Mouse (Mus musculus): ENCODE results near the gene Ufc1.

Ufc1 gene

DNA sequence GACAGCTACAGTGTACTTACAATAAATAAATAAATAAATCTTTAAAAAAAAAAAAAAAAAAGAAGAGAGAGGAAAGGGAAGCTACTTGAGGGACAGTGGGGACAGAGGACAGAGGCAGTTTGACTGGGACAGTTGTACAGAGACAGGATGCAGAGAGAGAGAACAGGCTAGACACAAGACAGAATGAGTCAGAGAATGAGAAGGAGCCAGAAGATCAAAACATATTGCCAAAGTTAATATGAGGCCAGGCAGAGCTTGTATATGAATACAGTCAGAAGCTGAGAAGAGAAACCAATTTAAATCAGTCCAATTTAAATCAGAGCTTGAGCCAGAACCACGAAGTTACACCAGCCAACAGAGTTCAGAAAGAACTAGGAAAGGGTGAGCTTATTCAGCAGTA lies 26.5 kb downstream of the Ufc1 start:
- no peak for DNase-seq

DNA sequence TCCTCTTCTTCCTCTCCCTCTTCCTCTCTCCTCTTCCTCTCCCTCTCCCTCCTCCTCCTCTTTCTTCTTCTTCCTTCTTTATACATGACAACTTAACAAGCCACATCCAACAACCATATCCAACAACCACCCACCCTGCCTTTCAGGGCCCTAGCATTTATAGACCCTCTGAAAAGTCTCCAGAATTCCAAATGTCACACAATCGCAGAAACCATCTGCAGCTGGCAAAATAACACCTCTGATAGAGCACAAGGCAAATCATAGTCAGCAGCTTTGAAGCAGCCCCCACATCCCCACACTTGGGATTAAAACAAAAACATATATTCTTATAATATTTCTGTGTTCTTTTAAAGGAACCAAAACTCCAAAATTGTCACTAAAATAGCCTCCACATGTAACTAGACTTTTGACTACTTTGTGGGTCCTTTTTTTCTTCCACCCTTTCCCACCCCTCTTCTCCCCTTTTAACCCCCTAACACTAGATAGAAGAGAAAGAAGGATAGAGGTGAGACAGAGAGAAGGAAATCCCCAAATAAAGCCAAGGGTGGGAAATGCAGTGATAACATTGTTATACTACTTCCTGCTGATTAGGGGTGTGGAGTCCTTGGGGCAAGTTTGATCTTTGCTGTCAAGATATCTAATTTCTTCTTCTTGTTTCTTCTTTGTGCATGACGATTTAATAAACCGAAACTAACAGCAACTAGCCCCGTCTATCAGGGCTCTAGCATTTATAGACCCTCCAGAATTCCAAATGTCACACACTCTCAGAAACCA lies 28.7 kb downstream of the Ufc1 start:
- no peak for DNase-seq

DNA sequence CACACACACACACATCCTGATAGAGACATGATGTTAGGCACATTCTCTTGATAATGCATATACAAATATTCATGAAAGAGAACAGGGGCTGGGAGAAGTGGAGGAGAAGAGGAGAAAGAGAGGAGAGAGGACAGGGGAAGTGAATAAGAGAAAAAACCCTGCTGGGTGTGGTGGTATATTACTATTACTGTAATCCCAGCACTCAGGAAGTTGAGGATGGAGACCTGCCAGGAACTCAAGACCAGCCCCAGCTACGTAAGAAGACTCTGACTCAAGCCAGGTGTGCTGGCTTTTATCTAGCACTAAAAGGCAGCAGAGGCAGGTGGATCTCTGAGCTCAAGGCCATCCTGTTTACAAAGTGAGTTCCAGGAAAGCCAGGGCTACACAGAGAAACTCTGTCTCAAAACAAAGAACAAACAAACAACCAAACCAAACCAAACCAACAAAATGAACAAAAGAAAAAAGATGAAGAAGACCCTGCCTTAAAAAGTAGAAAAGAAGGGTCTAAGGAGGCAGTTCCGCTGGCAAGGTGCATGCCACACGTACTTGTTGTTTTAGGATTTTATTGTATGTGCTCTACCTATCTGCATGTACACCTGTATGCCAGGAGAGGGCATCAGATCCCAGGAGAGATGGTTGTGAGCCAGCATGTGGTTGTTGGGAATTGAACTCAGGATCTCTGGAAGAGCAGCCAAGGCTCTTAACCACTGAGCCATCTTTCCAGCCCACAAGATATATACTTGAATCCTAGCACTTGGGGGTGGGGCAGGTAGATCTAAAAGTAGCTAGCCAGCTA lies 31.0 kb downstream of the Ufc1 start:
- DNase-seq: no peak

DNA sequence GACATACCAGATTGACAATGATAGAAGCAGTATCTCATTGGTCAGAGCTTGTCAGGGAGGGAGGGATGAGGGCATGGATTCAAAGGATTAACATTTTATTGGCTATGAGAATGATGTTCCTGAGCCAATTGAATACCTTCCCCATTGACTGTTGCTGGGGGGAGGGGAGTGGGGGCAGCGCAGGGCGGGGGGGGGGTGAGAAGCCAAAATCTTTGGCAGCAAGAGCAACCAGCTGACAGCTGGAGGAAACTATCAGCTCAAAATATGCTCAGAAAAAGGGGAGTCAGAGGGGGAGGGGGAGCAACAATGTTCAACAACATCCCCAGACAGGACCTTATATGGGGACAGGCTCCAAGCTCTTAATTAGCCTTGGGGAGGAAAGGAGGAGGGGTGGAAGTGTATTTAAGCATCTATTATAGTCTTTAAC lies 31.6 kb downstream of the Ufc1 start:
- no peak for DNase-seq

DNA sequence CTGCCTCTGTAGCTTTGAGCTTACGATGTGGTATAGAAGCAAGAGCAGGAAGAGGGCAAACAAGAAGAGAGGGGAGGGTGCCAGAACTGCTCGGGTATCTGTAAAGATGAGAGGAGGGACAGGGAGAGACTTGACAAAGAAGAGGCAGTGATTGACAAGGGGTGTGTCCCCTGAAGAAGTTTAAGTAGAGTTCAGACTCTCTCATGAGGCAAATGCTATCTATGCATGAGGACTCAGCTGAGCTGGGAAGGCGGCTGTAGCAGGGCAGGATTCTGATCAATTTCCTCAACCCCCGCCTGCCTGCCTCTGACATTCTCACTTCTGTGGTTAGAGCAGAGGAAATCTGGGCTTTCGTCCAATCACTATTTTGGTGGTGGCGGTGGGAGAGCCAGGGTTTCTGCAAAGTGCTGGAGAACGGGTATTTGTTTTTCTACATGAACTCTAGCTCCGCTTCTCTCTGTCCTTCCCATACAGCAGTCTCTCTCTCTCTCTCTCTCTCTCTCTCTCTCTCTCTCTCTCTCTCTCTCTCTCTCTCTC lies 32.2 kb downstream of the Ufc1 start:
- DNase-seq: peak; percentile 16

DNA sequence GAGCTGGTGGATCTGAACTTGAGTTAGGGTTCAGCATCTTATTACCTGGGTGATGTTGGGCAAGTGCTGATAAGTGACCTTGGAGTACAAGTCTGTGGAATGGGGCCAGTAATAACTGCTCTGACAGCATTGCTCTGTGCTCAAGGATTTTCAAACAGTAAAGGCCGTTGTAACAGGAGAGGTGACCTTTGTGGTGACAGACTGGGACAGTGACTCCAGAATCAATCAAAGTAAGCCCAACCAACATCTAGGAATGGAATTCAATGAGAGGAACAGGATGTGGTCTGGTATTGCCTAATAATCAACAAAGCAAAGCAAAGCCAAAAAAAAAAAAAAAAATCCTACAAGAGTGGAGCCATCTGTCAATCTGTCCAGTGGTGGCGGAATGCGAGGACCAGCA lies 34.5 kb downstream of the Ufc1 start:
- no peak for DNase-seq

DNA sequence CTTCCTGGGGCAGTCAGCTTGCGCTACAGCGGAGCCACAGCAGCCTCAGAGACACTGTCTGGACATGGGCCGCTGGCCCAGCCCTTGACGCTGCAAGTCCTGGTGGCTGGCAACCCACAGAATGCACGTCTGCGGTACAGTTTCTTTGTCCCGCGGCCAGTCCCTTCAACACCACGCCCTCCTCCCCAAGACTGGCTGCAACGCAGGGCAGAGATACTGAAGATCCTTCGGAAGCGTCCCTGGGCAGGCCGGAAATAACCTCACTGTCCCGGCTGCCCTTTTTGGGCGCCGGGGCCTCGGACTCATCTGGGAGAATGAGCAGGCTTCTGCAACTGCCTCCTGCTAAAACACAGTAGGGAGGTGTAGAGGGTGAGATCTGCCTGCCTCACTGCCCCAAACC lies 35.9 kb downstream of the Ufc1 start:
- DNase-seq: no peak

DNA sequence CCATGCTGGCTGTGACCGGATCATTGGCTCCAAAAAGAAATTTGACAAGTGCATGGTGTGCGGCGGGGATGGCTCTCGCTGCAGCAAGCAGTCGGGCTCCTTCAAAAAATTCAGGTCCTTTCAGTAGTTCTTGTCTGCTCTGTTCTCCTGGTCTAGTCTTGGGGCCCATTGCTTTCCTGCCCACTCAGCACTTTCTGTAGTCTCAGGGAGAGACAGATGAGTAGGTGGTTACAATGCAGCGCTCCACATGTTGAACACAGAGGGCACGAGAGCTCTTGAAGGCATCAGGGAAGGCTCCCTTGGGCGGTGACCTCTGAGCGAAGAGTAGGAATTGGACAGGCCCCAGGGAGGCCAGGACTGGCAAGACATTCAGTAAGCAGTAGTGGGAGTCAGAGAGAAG lies 37.0 kb downstream of the Ufc1 start:
- DNase-seq: no peak

DNA sequence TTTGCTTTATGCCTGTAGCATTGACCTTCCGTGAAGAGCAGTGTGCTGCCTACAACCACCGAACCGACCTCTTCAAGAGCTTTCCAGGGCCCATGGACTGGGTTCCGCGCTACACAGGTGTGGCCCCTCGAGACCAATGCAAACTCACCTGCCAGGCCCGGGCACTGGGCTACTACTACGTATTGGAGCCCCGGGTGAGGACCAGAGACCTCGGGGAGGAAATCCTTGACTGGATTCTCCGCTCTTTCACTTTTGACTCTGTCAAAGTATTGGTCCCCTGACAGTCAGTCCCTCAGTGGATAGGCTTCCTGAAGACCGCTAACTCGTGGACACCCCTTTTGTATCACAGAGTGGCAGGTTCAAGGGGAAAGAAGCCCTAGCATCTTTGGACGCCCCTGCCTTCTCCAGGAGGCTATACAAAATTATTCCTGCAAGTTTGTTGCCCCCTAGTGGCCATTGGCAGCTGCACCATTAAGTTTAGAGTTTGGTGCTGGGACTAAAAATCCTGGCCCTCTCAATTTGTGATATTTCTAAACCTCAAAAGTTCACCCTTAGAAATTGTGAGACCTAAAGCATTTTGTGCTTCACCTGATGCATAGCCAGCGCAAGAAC lies 37.8 kb downstream of the Ufc1 start:
- peak; percentile 62 for DNase-seq

DNA sequence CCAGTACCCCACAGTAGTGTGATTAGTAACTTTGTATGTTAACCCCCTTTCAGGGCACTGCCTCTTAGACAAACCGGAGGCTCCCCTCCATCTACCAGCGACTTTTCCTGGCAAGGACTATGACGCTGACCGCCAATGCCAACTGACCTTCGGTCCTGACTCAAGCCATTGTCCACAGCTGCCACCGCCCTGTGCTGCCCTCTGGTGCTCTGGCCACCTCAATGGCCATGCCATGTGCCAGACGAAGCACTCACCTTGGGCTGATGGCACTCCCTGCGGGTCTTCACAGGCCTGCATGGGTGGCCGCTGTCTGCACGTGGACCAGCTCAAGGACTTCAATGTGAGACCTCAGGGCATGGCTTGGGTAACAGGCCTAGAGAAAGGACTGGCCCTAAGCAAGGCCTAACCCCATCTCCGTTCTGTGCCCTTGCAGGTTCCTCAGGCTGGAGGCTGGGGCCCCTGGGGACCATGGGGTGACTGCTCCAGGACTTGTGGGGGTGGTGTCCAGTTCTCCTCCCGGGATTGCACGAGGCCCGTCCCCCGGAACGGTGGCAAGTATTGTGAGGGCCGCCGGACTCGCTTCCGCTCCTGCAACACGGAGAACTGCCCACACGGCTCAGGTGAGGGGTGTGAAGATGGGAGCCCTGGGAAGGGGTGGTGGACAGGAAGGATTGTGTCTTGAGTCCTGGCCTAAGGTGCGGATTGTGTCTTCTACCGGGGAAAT lies 38.6 kb downstream of the Ufc1 start:
- no peak for DNase-seq

DNA sequence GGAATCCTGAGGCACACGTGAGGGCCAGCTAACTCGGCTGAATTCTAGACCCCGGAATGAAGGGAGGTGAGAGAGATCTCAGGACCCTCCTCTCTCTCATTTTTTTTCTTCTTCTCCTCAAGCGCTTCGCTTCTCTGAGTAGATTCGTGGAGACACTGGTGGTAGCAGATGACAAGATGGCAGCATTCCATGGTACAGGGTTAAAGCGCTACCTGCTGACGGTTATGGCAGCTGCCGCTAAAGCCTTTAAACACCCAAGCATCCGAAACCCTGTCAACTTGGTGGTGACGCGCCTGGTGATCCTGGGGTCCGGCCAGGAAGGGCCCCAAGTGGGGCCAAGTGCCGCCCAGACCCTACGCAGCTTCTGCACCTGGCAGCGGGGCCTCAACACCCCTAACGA lies 42.4 kb downstream of the Ufc1 start:
- no peak for DNase-seq

DNA sequence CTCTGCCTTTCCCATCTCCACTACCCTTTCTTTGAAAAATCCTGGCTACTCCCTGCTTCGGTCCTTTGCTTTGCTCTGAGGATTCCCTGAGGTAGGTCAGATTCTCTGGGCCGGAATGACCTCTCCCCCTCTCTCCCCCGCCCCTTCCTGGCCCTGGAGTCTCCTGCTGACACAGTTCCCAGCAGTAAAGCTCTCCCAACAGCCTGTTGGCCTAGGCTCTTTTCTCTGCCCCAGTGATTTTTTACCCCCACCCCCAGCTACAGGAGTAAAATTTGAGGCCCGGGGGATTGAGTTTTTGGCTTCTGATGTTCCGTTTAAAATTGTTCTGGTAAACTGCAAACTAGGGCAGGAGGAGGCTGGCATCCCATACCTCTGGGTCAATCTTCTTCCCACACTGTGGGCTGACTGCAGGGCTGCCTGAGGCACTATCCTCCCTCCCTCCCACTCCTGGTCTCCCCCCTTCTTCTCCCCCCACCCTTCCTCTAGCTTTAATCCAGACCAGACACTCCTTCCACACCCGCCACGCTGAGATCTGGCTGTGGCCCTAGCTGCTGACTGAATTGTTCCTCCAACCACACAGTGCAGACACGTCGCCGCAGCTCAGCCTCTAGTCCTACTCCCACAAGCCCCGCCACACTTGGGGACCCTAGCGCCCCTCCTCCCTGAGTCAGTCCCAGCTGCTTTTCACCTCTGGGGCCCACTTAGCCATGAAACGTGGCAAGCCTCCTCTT lies 43.1 kb downstream of the Ufc1 start:
- no peak for DNase-seq

DNA sequence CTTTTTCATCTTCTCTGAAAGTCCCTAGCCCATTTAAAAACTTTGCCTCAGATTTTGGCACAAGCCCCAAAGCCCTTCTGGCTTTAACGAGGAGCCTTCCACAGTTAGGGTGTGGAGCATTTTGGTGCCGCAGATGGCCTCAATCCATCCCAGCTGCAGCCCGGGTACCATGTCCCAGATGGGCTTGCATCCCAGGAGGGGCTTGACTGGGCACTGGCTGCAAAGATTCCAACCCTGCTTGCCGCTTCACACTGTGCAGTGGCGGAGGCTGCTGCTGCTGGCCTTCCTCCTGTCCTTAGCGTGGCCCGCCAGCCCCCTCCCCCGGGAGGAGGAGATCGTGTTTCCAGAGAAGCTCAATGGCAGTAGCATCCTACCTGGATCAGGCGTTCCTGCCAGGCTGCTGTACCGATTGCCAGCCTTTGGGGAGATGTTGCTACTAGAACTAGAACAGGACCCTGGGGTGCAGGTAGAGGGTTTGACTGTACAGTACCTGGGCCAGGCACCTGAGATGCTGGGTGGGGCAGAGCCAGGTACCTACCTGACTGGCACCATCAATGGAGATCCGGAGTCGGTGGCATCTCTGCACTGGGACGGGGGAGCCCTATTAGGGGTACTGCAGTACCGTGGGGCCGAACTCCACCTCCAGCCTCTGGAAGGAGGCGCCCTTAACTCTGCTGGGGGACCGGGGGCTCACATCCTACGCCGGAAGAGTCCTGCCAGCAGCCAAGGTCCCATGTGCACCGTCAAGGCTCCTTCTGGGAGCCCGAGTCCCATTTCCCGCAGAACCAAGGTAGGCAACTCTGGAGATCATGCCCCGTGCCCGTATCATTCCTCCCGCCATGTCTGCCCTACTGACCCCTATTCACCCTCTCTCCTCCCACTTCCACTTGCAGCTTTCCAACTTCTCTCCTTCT lies 43.9 kb downstream of the Ufc1 start, which contains the start of gene Ndufs2:
Ndufs2 (minus strand) TSS at position 709 of the 914 bp plus-strand sequence.
- no peak for DNase-seq

DNA sequence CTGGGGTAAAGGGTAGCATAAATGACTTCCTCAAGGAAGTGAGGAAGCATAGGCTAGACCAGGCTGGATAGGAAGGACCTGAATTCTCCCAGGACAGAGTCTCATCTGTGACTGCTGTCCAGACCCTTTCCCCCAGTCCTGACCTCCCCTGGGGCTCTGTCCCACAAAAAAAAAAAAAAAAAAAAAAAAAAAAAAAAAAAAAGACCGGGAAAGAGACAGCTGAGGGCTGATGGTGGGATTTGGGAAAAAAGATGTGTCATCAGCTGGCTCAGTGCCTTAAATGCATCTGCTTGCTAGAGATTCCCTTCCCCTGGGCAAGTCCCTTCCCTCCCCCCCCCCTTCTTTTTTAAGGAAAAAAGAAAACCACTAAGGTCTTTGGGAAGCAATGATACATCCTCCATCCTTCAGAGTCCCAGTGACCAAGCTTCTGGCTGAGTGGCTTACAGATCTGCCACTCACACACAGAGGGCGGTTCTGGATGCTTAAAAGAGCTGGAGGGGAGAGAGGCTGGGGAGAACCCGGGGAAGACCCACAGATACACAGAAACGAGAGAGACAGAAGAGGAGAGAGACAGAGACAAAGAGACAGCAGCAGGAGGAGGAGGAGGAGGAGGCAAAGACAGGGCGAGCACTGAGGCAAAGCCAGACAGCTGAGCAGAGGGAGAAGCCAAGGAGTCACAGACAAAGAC lies 44.8 kb downstream of the Ufc1 start, which contains the start of gene Adamts4:
Adamts4 (plus strand) TSS at position 509 of the 688 bp plus-strand sequence.
- DNase-seq: no peak

DNA sequence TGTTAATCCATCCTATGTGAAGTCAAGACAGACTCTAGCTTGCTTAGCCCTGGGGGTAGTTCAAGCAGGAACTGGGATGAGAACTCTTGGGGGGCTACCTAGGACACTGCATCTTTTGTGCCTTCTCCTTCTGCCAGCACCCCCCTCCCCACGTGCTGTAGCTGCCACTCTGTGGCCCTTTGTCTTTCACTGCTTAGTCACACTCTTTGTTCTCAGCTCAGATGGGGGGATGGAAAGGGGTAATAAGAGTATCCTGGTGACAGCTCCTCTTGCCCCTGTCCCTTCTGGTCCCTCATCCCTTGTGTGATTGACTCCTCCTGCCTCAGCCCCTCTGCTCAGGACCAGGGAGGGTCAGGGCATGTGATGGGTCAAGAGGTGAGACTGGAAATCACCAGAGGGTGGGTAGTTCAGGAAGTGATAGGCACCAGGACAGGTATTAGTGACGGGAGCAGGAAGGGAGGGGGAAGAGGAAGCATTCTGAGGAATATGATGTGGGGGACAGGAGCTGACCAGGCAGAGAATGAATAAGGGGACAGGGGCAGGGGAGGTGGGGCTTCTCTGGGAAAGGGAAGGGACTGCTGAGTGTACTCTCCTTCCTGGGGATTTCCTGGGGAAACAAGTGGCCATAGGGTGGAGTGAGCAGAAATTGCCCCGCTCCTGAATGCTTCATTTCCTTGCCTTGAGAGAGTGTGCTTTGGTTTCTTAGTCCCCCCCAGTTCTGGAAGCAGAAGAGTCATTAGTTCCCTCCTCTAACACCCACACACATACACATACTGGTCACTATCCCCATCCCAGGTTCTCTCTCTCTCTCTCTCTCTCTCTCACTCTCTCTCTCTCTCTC lies 46.2 kb downstream of the Ufc1 start:
- no peak for DNase-seq

DNA sequence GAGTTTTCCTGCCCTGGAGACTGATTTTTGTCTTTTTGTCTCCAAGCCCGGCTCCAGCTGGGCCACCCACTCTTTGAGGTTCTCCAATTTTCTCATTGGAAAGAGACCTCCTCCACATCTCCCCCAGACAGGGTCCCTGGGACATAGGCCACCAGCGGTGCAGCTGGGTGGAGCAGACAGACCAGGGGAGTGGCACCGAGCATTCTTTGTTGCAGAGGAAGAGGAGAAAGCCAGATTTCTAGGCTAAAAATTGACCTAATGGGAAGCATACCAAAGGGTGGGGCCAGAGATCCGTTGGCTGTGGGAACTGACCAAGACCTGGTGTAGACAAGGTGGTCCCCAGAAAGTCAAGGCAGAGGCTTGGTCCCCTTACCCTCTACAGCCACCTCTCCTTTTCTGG lies 46.9 kb downstream of the Ufc1 start:
- DNase-seq: no peak

DNA sequence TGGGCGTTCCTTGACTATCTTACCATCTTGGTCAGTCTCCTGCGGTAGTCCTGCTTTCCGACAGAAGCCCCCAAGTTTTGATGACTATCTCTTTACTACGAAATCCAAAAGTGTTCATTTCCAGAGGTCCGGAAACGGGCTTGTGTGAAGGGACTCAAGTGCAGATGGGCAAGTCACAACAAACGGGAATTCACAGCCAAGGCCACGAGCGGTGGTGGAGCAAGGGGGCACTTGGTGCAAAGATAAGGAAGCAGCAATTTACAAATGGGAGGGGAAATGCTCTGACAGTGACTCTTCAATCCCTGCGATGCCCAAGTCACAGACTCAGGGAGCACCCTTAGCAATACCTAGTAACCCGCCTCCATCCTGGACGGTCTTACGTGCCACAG lies 47.4 kb downstream of the Ufc1 start:
- no peak for DNase-seq

DNA sequence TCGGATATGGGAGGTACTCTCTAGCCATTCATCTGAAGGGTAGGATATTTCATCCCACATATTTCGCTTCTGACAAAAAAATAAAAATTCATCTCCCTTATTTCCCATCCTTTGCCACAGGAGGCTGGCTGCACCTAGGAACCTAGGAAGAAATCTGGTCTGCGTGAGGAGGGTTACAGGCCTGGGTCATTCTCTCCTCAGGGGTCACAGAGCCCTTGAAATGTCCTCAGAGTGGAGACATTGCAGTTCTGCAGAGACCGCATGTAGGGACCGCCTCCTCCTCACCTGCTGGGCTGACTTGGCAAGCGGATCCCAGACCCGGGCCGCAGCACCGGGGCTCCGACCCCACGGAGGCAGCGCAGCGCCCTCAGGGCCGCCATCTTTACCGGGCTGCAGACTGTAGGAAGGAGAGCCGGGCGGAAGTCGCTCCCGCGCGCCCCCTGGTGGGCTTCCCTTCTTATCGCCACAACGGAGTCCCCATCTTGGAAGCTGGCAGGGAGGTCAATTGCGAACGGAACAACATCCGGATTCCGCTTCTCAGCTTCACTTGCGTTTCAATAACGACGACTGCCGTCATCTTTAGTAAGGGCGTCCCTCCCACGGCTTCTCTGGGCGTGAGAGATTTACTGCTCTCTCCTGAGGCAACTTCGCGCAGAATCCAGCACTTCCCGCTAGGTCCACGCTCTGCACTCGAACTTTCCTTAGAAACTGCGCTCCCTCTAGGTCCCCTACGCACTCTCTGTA lies 47.9 kb downstream of the Ufc1 start:
- DNase-seq: peak; percentile 96

DNA sequence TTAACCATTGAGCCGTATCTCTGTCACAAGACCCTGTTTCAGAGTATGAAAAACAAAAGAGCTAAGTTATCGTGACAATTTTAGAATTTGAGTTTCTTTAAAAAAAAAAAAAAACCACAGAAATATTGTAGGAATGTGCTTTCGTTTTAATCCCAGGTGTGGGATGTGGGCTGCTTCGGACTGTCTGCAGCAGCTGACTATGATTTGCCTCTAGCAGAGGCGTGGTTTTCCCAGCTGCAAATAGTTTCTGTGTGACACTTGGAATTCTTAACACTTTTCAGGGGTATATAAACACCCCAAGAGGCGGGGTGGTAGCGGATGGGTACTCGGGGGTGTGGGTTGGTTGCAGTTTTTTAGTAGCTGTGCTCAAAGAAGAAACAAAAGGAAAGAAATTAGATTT lies 49.5 kb downstream of the Ufc1 start:
- DNase-seq: no peak

All from thymus, postnatal 25 days (tissue).